Mouse (Mus musculus) embryonic facial prominence, embryonic 14.5 days (tissue): ENCODE results near the gene Pate2. TPM values are rescaled to one million over a fixed set of nuclear protein-coding genes. Genes with fewer than 3 reads are reported as not detected.

ENCODE experiments used
- ATAC-seq: fragments of 200-750 bp; cut with Nextera tagmentation; 2 replicates; pipeline ENCODE4 v1.8.0; 2017; ENCODE audit warnings: low read depth, moderate number of reproducible peaks, moderate TSS enrichment
- DNase-seq: peaks from one replicate; pipeline ENCODE4 v3.0.0-alpha.2; 2015; ENCODE audit warnings: low spot score
- H3K27ac ChIP-seq: fragments of 300-500 bp; sonication (generic); replicated peaks from 2 replicates; pipeline ENCODE4 v1.5.1; 2014; ENCODE audit warnings: low read depth, mild to moderate bottlenecking, low read length, moderate library complexity
- H3K27me3 ChIP-seq: fragments of 300-500 bp; sonication (generic); replicated peaks from 2 replicates; pipeline ENCODE4 v1.6.1; 2014; ENCODE audit warnings: low read length; ENCODE audit not compliant: control insufficient read depth, insufficient read depth
- H3K36me3 ChIP-seq: fragments of 300-500 bp; sonication (generic); 2 replicates; pipeline ENCODE4 v1.6.1; 2014; ENCODE audit warnings: low read length, mixed read lengths; ENCODE audit not compliant: control insufficient read depth, insufficient read depth
- H3K4me1 ChIP-seq: fragments of 300-500 bp; sonication (generic); 2 replicates; pipeline ENCODE4 v1.6.1; 2014; ENCODE audit warnings: antibody characterized with exemption, low read length; ENCODE audit not compliant: control insufficient read depth, insufficient read depth
- H3K4me2 ChIP-seq: fragments of 300-500 bp; sonication (generic); 2 replicates; pipeline ENCODE4 v1.6.1; 2014; ENCODE audit warnings: low read depth, mild to moderate bottlenecking, low read length, moderate library complexity, mixed read lengths
- H3K4me3 ChIP-seq: fragments of 300-500 bp; sonication (generic); 2 replicates; pipeline ENCODE4 v1.5.1; 2014; ENCODE audit warnings: low read depth, mild to moderate bottlenecking, low read length
- H3K9ac ChIP-seq: fragments of 300-500 bp; sonication (generic); 2 replicates; pipeline ENCODE4 v1.6.1; 2014; ENCODE audit warnings: low read depth, mild to moderate bottlenecking, low read length, moderate library complexity, mixed read lengths
- H3K9me3 ChIP-seq: fragments of 300-500 bp; sonication (generic); 2 replicates; pipeline ENCODE4 v1.6.1; 2016; ENCODE audit warnings: low read length; ENCODE audit not compliant: control insufficient read depth
- WGBS: fragments of 180-500 bp; shearing (Covaris S2); extraction: QIAGEN DNeasy Blood & Tissue Kit; methylation state at CpG from one replicate; pipeline ENCODE4 v1.1.7; 2014; 5-methylcytosine and 5-hydroxymethylcytosine counted together
- polyA plus RNA-seq: library from polyadenylated mRNA; unstranded; fragments of >200 nt; fragmentation: Nextera tagmentation; extraction: Ambion mirVana; gene quantifications from 2 replicates; pipeline ENCODE4 v1.2.1, GENCODE M21; 2014

Pate2 gene
- polyA plus RNA-seq, 1 experiment from 2014 or later = 0.61 TPM

GRCm38 (mm10) chr9:35533266-35533665 is 36.8 kb upstream of the Pate2 start:
- no peak for ATAC-seq

GRCm38 (mm10) chr9:35535110-35535509 is 35.0 kb upstream of the Pate2 start:
- ATAC-seq = peak; percentile 88
- peaks cover 10% of the 10 kb centered on the region for H3K4me1 ChIP-seq
- no peaks in the 10 kb centered on the region for H3K9me3 ChIP-seq
- 2% methylated on average over 2 of the region's 2 CpGs for WGBS
- no peaks in the 10 kb centered on the region for H3K27me3 ChIP-seq
- no peak overlapping the region for H3K9ac ChIP-seq
- H3K27ac ChIP-seq = no peak overlapping the region
- H3K4me2 ChIP-seq = no peak overlapping the region
- peak; percentile 90 for DNase-seq
- H3K36me3 ChIP-seq = no peaks in the 10 kb centered on the region
- H3K4me3 ChIP-seq = no peak overlapping the region

More at GRCm38 (mm10) chr9:35533266-35533665, 36.8 kb upstream of the Pate2 start:
- Histone ChIP-seq H3K4me1 (peaks cover 15% of the 10 kb centered on the region), H3K36me3 (no peaks in the 10 kb centered on the region), H3K4me3 (no peak overlapping the region), H3K27me3 (no peaks in the 10 kb centered on the region), H3K9me3 (no peaks in the 10 kb centered on the region), H3K4me2 (no peak overlapping the region), H3K27ac (no peak overlapping the region), H3K9ac (no peak overlapping the region)
- WGBS = 61% methylated on average over 9 of the region's 9 CpGs
- DNase-seq = peak; percentile 24

- Histone ChIP-seq H3K4me2 (no peak overlapping the region), H3K9me3 (no peaks in the 10 kb centered on the region), H3K9ac (no peak overlapping the region), H3K4me3 (no peak overlapping the region), H3K4me1 (peaks cover 2% of the 10 kb centered on the region; the same call in 1 of the 2 replicates), H3K36me3 (no peaks in the 10 kb centered on the region), H3K27ac (no peak overlapping the region), H3K27me3 (no peaks in the 10 kb centered on the region)
- 68% methylated on average over 4 of the region's 4 CpGs for WGBS
- ATAC-seq = no peak
- no peak for DNase-seq
These were observed 34.2 kb upstream of the Pate2 start for GRCm38 (mm10) chr9:35535876-35536275.

- Histone ChIP-seq H3K36me3 (no peaks in the 10 kb centered on the region), H3K4me1 (no peaks in the 10 kb centered on the region), H3K9ac (no peak overlapping the region), H3K4me2 (no peak overlapping the region), H3K4me3 (no peak overlapping the region), H3K27me3 (no peaks in the 10 kb centered on the region), H3K9me3 (no peaks in the 10 kb centered on the region), H3K27ac (no peak overlapping the region)
- WGBS = 70% methylated on average over 13 of the region's 13 CpGs
- no peak for DNase-seq
- no peak for ATAC-seq
These were observed 30.9 kb upstream of the Pate2 start for GRCm38 (mm10) chr9:35539001-35539750.

GRCm38 (mm10) chr9:35541024-35541423 is 29.1 kb upstream of the Pate2 start:
- no peak overlapping the region for H3K27ac ChIP-seq
- WGBS = 78% methylated on average over 5 of the region's 5 CpGs
- H3K4me3 ChIP-seq = no peak overlapping the region
- ATAC-seq (no peak), DNase-seq (no peak)
- no peak overlapping the region for H3K4me2 ChIP-seq
- H3K9me3 ChIP-seq = no peaks in the 10 kb centered on the region
- no peaks in the 10 kb centered on the region for H3K4me1 ChIP-seq
- H3K9ac ChIP-seq = no peak overlapping the region
- no peaks in the 10 kb centered on the region for H3K36me3 ChIP-seq
- H3K27me3 ChIP-seq = no peaks in the 10 kb centered on the region

GRCm38 (mm10) chr9:35541488-35541887 is 28.6 kb upstream of the Pate2 start:
- Histone ChIP-seq H3K4me3 (no peak overlapping the region), H3K9ac (no peak overlapping the region), H3K27me3 (no peaks in the 10 kb centered on the region), H3K36me3 (no peaks in the 10 kb centered on the region), H3K4me1 (no peaks in the 10 kb centered on the region), H3K9me3 (no peaks in the 10 kb centered on the region), H3K27ac (no peak overlapping the region), H3K4me2 (no peak overlapping the region)
- ATAC-seq (peak; percentile 84), DNase-seq (peak; percentile 91)
- WGBS = 5% methylated on average over 6 of the region's 6 CpGs

GRCm38 (mm10) chr9:35541941-35542340 is 28.1 kb upstream of the Pate2 start:
- Histone ChIP-seq H3K4me3 (no peak overlapping the region), H3K9ac (no peak overlapping the region), H3K9me3 (no peaks in the 10 kb centered on the region), H3K27me3 (no peaks in the 10 kb centered on the region), H3K4me2 (no peak overlapping the region), H3K4me1 (no peaks in the 10 kb centered on the region), H3K36me3 (no peaks in the 10 kb centered on the region), H3K27ac (no peak overlapping the region)
- DNase-seq = no peak
- ATAC-seq = no peak
- WGBS = 66% methylated on average over 6 of the region's 6 CpGs

GRCm38 (mm10) chr9:35543099-35543860 is 26.8 kb upstream of the Pate2 start:
- no peak for ATAC-seq
- no peak overlapping the region for H3K27ac ChIP-seq
- no peak overlapping the region for H3K4me2 ChIP-seq
- H3K27me3 ChIP-seq = no peaks in the 10 kb centered on the region
- 79% methylated on average over 14 of the region's 14 CpGs for WGBS
- no peak overlapping the region for H3K4me3 ChIP-seq
- H3K9ac ChIP-seq = no peak overlapping the region
- H3K4me1 ChIP-seq = no peaks in the 10 kb centered on the region
- no peaks in the 10 kb centered on the region for H3K36me3 ChIP-seq
- no peaks in the 10 kb centered on the region for H3K9me3 ChIP-seq
- DNase-seq = no peak
